Mouse (Mus musculus): ENCODE measurements at regions not wholly inside any gene's neighbourhood (a gene's known extent, or its start where the extent isn't known, plus 50 kb on each side); places are given as distances from the start of the nearest gene placed in this dataset.

GRCm38 (mm10) chr15:87191901-87192300 lies 352.2 kb upstream of the Fam19a5 start:
- TF ChIP-seq CTCF (IDR thresholded peaks at IDR 0.05; ENCODE audit: insufficient read depth, low read depth, low read length) (no peak), POLR2A (IDR thresholded peaks at IDR 0.05; ENCODE audit: insufficient read depth, low read depth, low read length) (no peak)
